Mouse (Mus musculus): ENCODE measurements around the gene Mgat5b. TPM values are rescaled to one million over a fixed set of nuclear protein-coding genes. Genes with fewer than 3 reads are reported as not detected.
A peak's percentile ranks its signal among the peaks of the same experiment; 100 is the strongest.

The Mgat5b gene
- polyA plus RNA-seq, 1 experiment from 2014 or later: 1.7 TPM

DNA sequence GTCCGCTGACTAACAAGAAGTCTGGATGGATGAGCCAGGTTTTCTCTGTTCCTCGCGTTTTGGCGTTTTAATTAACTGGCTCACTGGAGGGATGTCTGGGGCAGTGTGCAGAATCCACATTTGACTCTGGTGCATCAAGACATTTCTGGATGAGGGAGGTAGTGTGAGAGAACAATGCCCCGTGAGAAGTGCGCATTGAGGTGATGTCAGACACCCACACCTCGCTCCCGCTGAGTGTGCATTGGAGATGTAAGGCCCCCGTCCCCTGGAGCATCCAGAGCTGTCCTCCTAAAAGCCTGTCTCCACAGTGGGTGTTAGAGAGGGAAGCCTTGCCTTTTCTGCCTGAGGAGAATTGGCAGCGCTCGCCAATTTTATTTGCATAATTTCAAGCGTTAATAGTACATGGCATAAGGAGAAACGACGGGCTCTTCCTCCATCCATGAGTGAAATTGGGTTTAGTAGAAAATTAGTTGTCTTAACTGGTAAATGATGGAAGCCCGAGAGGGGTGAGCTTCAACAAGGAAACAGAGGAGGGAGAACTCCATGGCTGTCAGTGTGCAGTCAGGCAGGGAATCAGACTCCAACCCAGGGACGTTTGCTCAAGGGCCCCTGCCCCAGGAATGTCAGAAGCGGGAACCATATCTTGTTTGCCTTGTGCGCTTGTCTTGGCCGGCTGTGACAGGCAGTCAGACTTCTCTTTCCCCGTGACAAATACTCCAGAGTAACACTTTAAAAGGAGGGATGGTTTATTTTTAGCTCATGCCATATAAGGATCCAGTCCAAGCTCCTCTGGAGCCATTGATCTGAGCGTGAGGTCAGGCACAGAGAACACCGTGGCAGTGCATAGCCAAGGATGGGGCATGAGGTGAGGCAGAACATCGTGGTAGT lies 35.8 kb downstream of the Mgat5b start:
- no peaks in the 10 kb centered on the region for H3K27me3 ChIP-seq
- ATAC-seq (ENCODE audit: insufficient number of reproducible peaks, insufficient read depth, low FRiP score, low TSS enrichment, low read depth): no peak
- peaks cover 4% of the 10 kb centered on the region; the same call in 1 of the 2 replicates for H3K9me3 ChIP-seq
- H3K4me1 ChIP-seq: 0 out of 2 replicates have a peak, but pooled peaks cover 6% of the 10 kb centered on the region
- no peak overlapping the region; the same call in 1 of the 2 replicates for H3K27ac ChIP-seq
- no peak overlapping the region for H3K4me3 ChIP-seq
- H3K36me3 ChIP-seq: no peaks in the 10 kb centered on the region
- 76% methylated on average over 23 of the region's 23 CpGs for WGBS
- no peak overlapping the region for H3K9ac ChIP-seq
- no peak overlapping the region for H3K4me2 ChIP-seq

DNA sequence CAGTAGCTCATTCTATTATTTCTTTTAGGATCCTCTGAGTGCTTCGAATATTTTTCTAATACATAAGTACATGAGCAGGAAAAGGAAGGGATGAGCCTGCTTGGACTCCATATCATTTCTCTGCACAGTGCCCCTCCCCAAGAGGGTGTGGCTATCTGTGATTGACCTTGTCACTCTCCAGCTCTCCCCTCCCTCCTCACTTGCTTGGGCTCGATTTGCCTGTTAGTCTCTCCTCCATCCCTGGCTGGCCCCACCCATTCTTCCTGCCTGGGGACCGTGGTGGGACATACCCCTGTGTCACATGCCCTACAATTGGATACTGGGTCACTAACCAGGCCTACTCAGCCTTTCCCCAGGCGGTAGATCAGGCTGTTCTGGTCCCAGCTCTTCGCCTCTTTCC lies 39.9 kb downstream of the Mgat5b start:
- 45% methylated on average over 5 of the region's 5 CpGs for WGBS
- H3K4me3 ChIP-seq: no peak overlapping the region

DNA sequence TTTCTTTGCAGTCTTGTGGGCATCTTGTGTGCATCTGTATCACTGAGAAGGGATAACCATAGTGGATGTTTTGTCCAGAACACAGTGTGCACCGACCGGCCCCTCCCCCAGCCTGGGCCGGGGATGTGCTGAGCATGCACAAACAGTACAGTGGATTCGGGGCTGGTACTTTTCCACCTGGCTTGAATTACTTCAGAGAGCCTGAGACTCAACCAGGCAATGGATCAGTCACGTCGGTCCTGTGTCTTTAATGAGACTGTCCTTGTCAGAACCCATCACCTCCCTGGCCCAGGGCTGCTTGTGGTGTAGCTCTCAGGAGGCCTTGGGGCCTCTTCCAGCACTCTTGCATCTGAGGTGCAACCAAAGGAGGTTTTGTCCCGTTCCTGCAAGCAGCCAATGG lies 46.4 kb downstream of the Mgat5b start:
- ATAC-seq (ENCODE audit: insufficient number of reproducible peaks, insufficient read depth, low FRiP score, low TSS enrichment, low read depth): no peak

More for the DNA sequence above, 39.9 kb downstream of the Mgat5b start:
- Histone ChIP-seq H3K9me3 (peaks cover 4% of the 10 kb centered on the region; the same call in 1 of the 2 replicates), H3K4me1 (0 out of 2 replicates have a peak, but pooled peaks cover 6% of the 10 kb centered on the region), H3K27ac (no peak overlapping the region), H3K9ac (no peak overlapping the region), H3K36me3 (no peaks in the 10 kb centered on the region), H3K27me3 (no peaks in the 10 kb centered on the region), H3K4me2 (no peak overlapping the region)
- ATAC-seq (ENCODE audit: insufficient number of reproducible peaks, insufficient read depth, low FRiP score, low TSS enrichment, low read depth): no peak

DNA sequence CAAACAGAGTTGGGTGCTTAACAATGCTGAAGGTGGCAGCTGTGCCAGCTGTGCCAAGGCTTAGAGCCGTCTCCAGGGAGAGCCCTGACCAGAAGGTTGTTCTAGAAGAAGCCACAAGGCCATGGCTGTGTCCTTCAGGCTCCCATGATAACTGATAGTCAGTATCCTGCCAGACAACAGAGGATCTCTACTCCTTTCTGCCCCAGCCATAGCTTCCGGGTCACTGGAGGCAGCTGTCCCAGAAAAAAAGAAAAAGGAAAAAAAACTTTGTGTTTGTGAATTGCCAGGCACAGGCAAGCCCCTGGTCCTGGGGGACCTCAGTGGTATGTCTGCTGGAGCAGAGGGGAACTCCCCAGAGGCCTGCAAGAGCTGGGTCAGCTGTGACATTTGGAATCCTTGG lies 47.3 kb downstream of the Mgat5b start:
- 66% methylated on average over 2 of the region's 2 CpGs for WGBS
- Histone ChIP-seq H3K36me3 (no peaks in the 10 kb centered on the region), H3K27me3 (no peaks in the 10 kb centered on the region), H3K9ac (no peak overlapping the region), H3K4me2 (no peak overlapping the region), H3K27ac (no peak overlapping the region), H3K4me3 (no peak overlapping the region), H3K9me3 (no peaks in the 10 kb centered on the region), H3K4me1 (peaks cover 25% of the 10 kb centered on the region)
- no peak for ATAC-seq (ENCODE audit: insufficient number of reproducible peaks, insufficient read depth, low FRiP score, low TSS enrichment, low read depth)

More for the DNA sequence above, 46.4 kb downstream of the Mgat5b start:
- H3K4me1 ChIP-seq: peaks cover 25% of the 10 kb centered on the region
- H3K27me3 ChIP-seq: no peaks in the 10 kb centered on the region
- H3K36me3 ChIP-seq: no peaks in the 10 kb centered on the region
- no peaks in the 10 kb centered on the region for H3K9me3 ChIP-seq
- no peak overlapping the region for H3K4me2 ChIP-seq
- WGBS: 31% methylated on average over 7 of the region's 7 CpGs
- 0 out of 2 replicates have a peak overlapping the region, but pooled peaks have one; percentile 7 for H3K27ac ChIP-seq
- no peak overlapping the region for H3K4me3 ChIP-seq
- no peak overlapping the region for H3K9ac ChIP-seq

DNA sequence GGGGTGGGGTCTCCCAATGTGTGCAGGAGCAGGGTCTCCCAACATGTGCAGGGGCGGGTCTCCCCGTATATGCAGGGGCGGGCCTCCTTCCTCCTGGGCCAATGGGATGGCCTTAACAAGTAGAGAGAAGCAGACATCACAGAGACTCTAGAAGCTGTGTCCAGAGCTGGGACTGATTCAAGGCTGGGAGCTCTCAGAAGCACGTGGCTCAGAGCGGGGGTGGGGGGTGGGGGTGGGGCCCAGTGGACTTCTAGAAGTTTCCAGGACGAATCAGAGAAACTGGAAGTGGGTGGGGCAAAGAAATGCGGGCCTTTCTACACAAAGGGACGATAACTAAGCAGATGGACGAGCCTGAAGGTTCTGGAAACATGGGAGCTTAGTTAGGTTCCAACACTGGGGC lies 49.9 kb downstream of the Mgat5b start:
- 0 out of 2 replicates have a peak, but pooled peaks have one; percentile 2 for ATAC-seq (ENCODE audit: insufficient number of reproducible peaks, insufficient read depth, low FRiP score, low TSS enrichment, low read depth)
- H3K4me2 ChIP-seq: no peak overlapping the region
- no peaks in the 10 kb centered on the region for H3K27me3 ChIP-seq
- no peaks in the 10 kb centered on the region for H3K9me3 ChIP-seq
- no peak overlapping the region for H3K9ac ChIP-seq
- H3K4me3 ChIP-seq: no peak overlapping the region
- H3K27ac ChIP-seq: no peak overlapping the region
- peaks cover 29% of the 10 kb centered on the region for H3K4me1 ChIP-seq
- 81% methylated on average over 9 of the region's 9 CpGs for WGBS
- H3K36me3 ChIP-seq: no peaks in the 10 kb centered on the region

DNA sequence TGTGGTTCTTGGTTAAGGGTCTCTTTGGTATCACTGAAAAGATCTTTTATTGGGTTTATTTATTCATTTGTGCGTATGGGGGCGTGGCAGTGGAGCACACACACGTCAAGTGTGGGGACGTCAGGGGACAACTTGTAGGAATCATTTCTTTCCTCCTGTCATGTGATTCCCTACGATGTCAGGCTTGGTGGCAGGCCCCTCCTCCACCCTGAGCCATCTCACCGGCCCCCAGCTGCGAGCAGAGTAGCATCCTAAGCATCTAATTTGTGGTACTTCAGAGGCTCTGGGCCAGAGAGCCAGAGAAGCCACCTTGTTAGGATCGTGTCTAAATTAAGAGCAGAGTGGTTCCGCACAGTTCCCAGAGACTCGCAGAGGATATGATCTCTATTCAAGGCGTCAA lies 50.8 kb downstream of the Mgat5b start:
- Histone ChIP-seq H3K9me3 (no peaks in the 10 kb centered on the region), H3K4me3 (no peak overlapping the region), H3K27ac (no peak overlapping the region), H3K4me2 (no peak overlapping the region), H3K9ac (no peak overlapping the region), H3K27me3 (no peaks in the 10 kb centered on the region), H3K36me3 (no peaks in the 10 kb centered on the region), H3K4me1 (peaks cover 27% of the 10 kb centered on the region)
- no peak for ATAC-seq (ENCODE audit: insufficient number of reproducible peaks, insufficient read depth, low FRiP score, low TSS enrichment, low read depth)
- 59% methylated on average over 11 of the region's 11 CpGs for WGBS

DNA sequence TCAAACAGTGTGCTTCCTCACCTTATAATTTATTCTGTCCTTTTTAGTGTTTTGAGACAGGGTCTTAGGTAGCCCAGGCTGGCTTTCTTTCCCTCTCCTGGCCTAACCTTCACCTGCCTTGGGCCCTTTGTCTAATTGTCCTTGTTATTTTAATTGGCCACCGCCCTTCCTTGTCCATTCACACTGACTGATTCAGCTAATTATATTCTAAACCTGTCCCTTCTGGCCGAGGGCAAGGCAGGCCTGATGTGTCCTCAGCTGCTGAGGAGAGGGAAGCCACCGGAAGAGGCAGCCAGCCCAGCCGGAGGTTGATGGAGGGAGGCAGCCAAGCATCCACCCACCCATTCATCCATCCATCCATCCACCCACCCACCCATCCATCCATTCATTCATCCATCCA lies 52.2 kb downstream of the Mgat5b start:
- no peak for ATAC-seq (ENCODE audit: insufficient number of reproducible peaks, insufficient read depth, low FRiP score, low TSS enrichment, low read depth)
- 81% methylated on average over 4 of the region's 4 CpGs for WGBS
- H3K9ac ChIP-seq: no peak overlapping the region

DNA sequence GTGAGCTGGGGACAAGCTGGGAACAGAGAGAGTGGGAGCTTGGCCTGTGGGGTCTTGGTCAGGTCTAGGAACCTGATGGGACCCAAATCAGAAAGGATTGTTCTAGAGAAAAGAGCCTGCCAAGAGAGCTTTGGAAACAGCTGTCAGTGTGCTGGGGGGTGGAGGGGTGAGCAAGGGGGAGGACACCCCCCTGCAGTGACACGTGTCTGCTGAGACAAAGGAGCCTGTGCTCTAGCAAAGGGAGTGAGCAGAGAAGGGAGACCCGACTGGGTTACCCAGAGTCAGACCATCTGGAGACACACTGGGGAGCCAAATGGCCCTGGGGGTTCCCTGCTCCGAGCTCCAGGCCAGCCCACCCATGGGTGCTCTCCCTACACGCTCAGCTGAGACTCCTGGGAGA lies 54.2 kb downstream of the Mgat5b start:
- no peak for ATAC-seq (ENCODE audit: insufficient number of reproducible peaks, insufficient read depth, low FRiP score, low TSS enrichment, low read depth)

More for the DNA sequence above, 52.2 kb downstream of the Mgat5b start:
- Histone ChIP-seq H3K9me3 (no peaks in the 10 kb centered on the region), H3K4me3 (no peak overlapping the region), H3K27me3 (no peaks in the 10 kb centered on the region), H3K27ac (no peak overlapping the region), H3K36me3 (no peaks in the 10 kb centered on the region), H3K4me2 (no peak overlapping the region), H3K4me1 (peaks cover 14% of the 10 kb centered on the region; the same call in 1 of the 2 replicates)

DNA sequence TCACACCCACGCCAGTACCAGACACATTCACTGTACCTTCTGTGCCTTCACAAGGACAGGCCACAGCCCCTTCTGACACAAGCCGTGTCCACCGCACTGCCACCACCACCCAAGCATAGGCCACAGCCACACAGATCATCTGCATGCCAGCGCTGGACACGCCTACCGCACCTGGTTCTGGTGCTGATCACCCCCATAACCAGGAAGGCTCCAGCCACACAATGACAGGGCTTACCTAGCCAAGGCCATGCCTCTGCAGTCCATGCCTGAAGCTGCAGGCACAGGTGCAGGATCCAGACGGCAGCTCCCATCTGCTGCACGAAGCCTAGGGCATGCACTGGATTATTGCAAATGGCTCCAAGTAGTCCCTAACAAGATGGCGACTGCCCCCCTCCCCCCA lies 54.8 kb downstream of the Mgat5b start:
- no peak overlapping the region for H3K4me2 ChIP-seq
- no peak overlapping the region for H3K9ac ChIP-seq
- no peak overlapping the region for H3K4me3 ChIP-seq
- H3K36me3 ChIP-seq: no peaks in the 10 kb centered on the region
- no peaks in the 10 kb centered on the region for H3K9me3 ChIP-seq
- H3K27me3 ChIP-seq: no peaks in the 10 kb centered on the region
- WGBS: 93% methylated on average over 9 of the region's 9 CpGs
- H3K27ac ChIP-seq: no peak overlapping the region
- no peak for ATAC-seq (ENCODE audit: insufficient number of reproducible peaks, insufficient read depth, low FRiP score, low TSS enrichment, low read depth)
- peaks cover 8% of the 10 kb centered on the region; the same call in 1 of the 2 replicates for H3K4me1 ChIP-seq

More for the DNA sequence above, 54.2 kb downstream of the Mgat5b start:
- Histone ChIP-seq H3K4me3 (no peak overlapping the region), H3K4me2 (no peak overlapping the region), H3K9ac (no peak overlapping the region), H3K36me3 (no peaks in the 10 kb centered on the region), H3K9me3 (no peaks in the 10 kb centered on the region), H3K4me1 (peaks cover 8% of the 10 kb centered on the region; the same call in 1 of the 2 replicates), H3K27me3 (no peaks in the 10 kb centered on the region), H3K27ac (no peak overlapping the region)
- 66% methylated on average over 4 of the region's 4 CpGs for WGBS

DNA sequence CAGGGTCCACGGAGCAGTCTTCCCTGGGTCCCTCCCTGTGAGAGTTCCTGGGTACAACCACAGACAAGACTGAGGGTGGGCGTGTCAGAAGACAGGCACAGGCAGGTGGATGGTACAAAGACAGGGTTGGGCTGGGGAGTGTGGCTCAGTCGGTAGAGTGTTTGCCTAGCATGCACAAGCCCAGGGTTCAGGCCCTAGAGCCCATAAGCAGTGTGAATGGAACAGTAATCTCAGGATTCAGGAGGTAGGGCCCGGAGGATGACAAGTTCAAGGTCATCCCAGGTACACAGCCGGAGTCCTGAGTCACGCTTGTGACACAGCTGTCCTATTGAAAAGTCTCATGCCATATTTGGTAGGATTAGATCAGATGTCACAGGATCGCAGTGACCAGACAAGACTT lies 55.7 kb downstream of the Mgat5b start:
- Histone ChIP-seq H3K27ac (no peak overlapping the region), H3K4me3 (no peak overlapping the region), H3K4me1 (peaks cover 8% of the 10 kb centered on the region; the same call in 1 of the 2 replicates), H3K27me3 (no peaks in the 10 kb centered on the region), H3K36me3 (no peaks in the 10 kb centered on the region), H3K9ac (no peak overlapping the region), H3K4me2 (no peak overlapping the region), H3K9me3 (no peaks in the 10 kb centered on the region)
- no peak for ATAC-seq (ENCODE audit: insufficient number of reproducible peaks, insufficient read depth, low FRiP score, low TSS enrichment, low read depth)
- 79% methylated on average over 7 of the region's 7 CpGs for WGBS

DNA sequence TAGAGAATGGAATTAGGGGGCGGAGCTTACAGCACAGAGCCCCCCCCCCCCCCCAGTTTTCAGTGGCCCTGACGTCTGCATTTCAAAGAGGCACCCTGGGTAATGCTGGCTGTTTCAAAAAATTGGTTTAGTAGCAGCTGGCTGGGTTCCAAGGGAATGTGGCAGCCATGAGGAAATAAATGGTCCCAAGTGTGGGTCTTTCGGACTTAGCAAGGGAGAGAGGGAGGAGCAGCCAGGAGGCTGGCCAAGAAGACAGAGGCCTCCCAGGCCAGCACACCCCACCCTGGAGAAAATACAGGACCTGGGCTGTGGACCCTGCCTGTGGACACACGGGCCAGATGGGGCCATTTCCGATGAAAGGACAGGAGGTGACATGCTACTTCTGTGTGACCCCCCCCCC lies 61.6 kb downstream of the Mgat5b start:
- 45% methylated on average over 5 of the region's 5 CpGs for WGBS
- H3K4me2 ChIP-seq: no peak overlapping the region
- H3K27ac ChIP-seq: no peak overlapping the region

DNA sequence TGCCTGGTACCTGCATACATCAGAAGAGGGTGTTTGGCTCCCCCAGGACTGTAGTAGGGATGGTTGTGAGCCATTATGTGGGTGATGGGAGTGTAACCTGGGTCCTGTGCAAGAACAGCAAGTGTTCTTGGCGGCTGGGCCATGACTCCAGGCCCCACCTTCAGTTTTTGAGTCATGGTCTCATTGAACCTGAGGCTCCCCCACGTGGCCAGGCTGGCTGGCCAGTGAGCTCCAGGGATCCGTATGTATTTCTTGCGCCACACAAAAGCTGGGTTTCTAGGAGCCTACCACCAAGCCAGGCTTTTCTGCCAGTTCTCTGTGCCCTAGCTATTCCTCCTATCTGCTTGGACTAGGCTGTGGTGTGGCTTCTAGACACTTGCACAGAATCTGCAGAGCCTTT lies 63.9 kb downstream of the Mgat5b start:
- Histone ChIP-seq H3K36me3 (no peaks in the 10 kb centered on the region), H3K9me3 (no peaks in the 10 kb centered on the region), H3K9ac (no peak overlapping the region), H3K4me3 (no peak overlapping the region), H3K4me1 (peaks cover 16% of the 10 kb centered on the region), H3K27ac (no peak overlapping the region), H3K27me3 (no peaks in the 10 kb centered on the region), H3K4me2 (no peak overlapping the region)
- WGBS: 47% methylated on average over 4 of the region's 4 CpGs
- no peak for ATAC-seq (ENCODE audit: insufficient number of reproducible peaks, insufficient read depth, low FRiP score, low TSS enrichment, low read depth)

More for the DNA sequence above, 61.6 kb downstream of the Mgat5b start:
- Histone ChIP-seq H3K9me3 (no peaks in the 10 kb centered on the region), H3K36me3 (no peaks in the 10 kb centered on the region), H3K4me3 (no peak overlapping the region), H3K4me1 (peaks cover 14% of the 10 kb centered on the region), H3K9ac (no peak overlapping the region), H3K27me3 (no peaks in the 10 kb centered on the region)
- no peak for ATAC-seq (ENCODE audit: insufficient number of reproducible peaks, insufficient read depth, low FRiP score, low TSS enrichment, low read depth)

All from embryonic facial prominence, embryonic 13.5 days (tissue).